Mouse (Mus musculus): Measurements from ENCODE around the gene Foxred2.

Gene Foxred2

DNA sequence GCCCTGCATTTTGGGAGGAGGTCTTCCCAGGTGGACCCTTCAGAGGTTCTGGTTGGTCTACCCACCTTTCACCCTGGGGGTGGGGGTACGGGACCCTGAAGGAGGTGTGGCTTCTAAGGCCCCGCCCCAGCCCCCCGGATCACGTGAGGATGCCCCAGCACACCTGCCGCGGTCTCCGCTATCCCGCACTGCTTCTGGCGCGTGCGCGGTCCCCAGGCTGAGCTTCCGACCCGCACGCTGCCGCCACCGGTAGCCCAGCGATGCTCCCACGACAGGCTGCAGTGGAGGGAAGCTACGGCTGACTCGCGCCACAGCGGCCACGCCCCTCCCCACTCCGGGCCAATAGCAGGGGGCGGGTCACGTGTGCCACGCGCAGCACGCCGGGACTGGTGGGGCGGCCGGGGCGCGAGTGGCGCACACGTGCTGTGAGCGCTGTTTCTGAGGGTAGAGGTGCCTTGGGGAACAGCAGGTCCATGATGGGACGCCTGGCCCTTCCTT lies at the start of gene Foxred2:
TSS of gene Foxred2 (minus strand) at position 319 of the 498 bp plus-strand sequence.
- peak; percentile 81 for DNase-seq (ENCODE audit: low spot score)

DNA sequence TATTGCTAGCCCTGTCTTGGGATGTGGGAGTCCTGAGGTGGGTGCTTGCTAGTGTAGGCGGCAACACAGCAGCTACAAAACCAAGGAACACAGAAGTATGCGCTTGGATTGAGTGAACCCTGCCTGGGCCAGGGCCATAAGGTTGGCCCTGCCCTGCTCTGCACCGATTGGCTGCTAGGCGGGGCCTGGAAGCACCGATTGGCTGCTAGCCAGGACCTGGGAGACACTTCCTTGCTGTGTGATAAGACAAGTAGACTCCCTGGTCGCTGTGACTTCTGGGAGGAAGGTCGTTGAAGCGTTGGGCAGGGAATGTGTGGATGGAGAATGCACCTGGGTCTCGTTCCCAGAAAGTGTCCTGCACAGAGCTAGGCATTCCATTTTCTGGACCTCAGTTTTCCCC lies 47.4 kb upstream of the Foxred2 start:
- peak; percentile 14 for DNase-seq (ENCODE audit: low spot score)

DNA sequence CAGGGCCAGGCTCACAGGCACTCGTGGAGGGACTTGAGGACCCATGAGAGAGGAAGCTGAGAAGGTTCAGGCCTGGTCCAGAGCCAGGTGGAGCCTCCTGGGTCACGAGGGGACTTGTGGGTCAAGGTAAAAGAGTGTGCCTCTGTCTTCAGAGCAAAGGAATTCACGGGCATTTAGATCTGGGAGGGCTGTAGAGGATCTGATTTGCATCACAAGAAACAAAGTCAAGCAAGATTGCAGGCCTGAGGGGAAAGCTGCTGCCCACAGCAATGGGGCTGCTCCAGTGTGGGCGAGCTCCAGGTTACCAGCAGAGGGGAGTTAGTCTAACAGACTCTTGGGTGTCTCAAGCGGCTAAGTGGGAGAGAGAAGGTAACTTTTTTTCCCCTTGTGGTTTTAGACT lies 44.9 kb upstream of the Foxred2 start:
- no peak for DNase-seq (ENCODE audit: low spot score)

DNA sequence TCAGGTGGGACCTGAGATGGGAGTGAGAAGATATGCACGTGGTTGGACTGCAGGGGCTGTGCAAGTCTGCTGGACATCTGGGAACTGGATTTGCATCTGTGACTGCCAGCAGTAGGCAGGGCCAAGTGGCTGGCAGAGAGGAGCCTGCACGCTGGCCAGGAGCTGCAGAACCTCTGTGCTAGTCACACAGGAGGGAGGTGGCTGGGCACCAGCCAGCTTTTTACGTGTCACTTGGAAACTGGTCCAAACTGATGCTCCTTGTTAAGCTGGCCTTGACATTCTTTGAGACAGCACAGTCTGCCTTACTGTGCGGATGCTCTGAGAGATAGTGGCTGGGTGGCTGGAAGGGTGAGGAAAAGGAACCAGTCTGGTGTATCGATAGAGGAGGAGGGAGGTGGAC lies 32.0 kb upstream of the Foxred2 start:
- DNase-seq (ENCODE audit: low spot score) = peak; percentile 21

DNA sequence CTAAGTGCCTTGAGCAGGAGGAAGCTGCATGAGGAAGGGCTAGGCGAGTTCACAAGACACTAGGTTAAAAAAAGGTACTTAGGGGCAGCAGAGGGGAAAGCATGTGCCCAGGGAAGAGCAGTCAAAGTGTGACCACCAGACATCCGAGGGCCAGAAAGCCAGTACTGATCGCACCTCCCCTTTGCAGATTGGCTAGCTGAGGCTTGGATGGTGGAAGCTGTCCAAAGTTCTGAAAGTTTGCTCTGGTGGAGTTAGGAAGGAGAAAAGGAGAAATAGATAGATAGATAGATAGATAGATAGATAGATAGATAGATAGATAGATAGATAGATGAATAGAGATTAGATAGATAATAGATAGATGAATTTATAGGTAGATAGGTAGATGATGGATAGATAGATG lies 26.9 kb upstream of the Foxred2 start:
- DNase-seq (ENCODE audit: low spot score) = no peak

DNA sequence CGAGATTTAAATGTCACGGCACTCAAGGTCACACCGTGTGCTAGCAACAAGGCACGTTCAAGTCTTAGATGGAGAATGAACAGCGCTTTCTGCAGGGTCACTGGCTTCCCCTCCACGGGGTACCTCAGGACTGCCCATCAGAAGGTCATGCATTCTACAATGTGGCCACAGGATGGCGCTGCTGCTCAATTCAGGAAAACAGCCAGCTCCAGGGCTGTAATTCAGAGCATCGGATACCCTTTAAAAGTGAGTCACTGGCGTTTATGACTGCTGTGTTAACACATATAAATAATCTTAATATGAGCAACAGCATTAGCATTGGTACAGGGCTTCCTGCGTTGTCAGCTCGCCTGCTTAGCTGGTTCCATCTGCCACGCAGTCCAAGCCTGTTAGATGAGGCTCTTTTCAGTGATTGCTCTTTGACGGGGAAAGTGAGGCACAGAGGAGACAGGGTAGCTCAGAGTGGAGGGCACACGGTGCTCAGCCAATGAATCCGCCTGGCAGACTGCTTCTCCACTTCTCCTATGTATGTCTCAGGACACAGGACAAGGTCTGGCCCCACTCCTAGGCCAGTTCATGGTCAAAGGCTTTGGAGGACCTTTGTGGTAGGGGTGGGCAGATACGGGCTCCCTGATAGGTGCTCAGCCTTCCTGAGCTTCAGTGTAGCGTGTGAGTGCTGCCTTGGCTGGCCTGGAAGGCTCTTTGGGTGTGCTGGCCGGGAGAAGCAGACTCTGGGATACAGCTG lies 25.8 kb upstream of the Foxred2 start:
- DNase-seq (ENCODE audit: low spot score) = peak; percentile 49

DNA sequence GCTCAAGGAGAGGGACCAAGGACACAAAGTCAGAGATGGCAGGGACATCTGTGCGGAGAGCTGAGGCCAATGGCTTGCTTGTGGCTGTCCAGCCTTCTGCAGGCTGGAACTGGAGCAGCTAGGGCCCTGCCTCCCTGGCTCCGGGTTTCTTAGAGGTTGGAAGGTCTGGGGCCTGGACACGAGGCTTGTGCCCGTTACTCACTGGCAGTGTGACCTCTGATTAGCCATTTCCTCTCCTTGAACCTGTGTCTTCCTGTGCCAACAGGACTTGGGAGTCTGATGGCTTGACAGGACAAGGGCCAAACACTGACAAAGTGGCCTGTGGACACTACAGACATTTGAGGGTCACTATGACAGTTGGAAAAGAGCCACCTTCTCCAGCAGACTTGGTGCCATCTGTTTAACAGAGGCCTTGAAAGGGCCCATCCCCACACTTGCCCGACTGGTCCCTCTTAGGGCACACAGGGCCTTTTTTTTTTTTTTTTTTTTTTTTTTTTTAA lies 24.7 kb upstream of the Foxred2 start:
- no peak for DNase-seq (ENCODE audit: low spot score)

DNA sequence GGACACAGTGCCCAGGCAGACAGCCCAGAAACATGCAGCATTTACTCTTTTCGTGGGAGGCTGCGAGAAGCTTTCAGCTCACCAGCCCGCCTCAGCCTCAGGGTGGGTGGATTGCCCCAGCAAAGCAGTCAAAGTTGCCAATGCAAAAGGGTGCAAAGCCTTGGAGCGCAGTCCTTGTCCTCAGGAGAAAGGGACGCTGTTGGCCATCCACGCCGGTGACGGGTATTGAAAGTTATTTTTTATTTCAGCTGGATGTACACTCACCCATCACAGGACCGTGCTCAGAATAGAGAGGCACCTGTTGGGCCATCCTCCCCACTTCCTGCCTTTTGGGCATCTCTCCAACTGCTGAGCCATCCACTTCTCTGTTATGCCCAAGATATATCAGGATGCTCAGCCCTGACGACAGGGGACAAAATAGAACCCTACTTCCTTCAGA lies 22.9 kb upstream of the Foxred2 start:
- DNase-seq (ENCODE audit: low spot score) = no peak

DNA sequence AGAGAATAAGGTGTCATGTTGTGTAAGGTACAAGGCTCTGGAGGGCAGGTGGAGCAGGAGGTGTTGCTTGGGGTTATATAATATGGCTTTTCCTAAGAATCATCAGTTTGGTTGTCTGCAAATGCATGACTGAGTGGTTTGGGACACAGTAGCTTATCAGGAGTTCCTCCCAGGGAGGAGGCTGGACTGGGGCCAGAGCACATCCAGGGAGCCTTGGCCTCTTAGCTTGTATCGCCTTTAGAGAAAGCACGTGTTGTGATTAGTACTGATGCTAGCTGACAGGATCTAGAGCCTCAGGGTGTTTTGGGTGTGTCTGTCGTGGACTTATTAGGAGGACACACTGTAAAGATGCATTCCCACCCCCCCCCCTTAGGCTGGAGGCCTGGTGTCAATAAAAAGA lies 21.1 kb upstream of the Foxred2 start:
- DNase-seq (ENCODE audit: low spot score) = peak; percentile 23

DNA sequence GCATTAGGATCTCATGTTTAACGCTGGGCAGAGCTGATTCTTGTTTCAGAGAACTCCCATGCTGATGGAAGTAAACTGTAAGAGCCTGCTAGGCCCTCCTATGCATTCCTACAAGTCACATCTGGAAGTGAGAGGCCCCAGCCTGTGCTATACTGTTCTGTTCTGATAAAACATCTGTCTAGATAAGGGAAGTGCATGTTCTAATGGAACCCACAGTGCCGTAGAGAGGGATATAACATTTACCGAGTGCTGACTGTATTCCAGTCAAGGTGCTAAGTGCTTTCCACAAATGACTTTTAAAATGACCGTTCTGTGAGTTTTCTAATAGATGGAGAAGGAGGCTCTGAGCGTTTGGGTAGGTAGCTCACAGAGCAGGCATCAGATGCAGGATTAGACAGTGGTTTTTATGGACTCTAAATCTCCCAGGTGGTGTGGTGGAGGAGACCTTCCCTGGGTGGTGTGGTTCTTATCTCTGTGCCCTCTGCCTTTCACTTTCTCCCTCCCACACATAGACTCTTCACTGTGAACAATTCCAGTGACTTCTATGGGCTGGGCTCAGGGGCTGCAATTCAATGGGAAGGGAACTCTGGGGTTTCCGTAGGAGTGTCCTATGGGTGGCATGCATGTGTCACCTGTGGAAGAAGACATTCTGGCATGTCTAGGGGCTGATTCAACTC lies 17.8 kb upstream of the Foxred2 start:
- DNase-seq (ENCODE audit: low spot score) = no peak

DNA sequence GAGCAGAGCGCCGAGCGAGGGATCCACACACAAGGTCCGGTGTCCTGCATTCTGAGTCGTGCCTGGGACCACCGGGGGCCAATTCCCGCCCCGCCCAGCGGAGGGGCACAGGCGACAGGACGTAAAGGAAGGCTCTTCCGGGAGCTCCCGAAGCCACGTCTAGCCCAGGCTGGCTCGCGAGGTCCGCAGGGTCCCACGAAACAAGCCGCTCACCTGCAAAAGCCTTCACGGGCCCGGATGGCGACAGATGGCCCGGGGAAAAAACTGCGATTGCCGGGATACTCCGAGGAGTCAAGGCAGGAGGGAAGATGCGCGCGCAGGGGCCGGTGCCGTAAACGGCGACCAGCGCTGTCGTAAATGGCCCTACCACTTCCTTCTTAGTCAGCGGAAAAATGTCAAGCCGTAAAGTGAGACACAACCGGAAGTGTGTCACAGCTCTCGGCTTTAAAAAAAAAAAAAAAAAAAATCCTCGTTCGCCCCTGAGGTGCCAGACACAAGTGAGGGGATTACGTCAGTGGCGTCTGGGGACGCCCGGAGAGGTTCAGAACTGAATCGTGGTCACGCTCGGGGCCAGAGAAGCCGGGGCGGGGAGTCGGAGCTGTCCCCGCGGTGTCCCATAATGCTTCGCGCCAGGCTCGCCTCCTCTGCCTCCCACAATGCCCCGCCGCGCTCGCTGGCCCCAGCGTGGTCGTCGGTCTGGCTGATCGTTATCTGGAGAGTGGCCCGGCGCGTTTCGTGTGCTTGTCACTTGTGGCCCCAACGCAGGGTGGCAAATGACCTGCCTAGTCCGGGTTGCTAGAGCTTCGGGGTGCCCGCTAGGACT lies 14.2 kb upstream of the Foxred2 start, which contains the start of gene Eif3d:
TSS of gene Eif3d (minus strand) at position 344 of the 823 bp plus-strand sequence.
- DNase-seq (ENCODE audit: low spot score) = peak; percentile 95

DNA sequence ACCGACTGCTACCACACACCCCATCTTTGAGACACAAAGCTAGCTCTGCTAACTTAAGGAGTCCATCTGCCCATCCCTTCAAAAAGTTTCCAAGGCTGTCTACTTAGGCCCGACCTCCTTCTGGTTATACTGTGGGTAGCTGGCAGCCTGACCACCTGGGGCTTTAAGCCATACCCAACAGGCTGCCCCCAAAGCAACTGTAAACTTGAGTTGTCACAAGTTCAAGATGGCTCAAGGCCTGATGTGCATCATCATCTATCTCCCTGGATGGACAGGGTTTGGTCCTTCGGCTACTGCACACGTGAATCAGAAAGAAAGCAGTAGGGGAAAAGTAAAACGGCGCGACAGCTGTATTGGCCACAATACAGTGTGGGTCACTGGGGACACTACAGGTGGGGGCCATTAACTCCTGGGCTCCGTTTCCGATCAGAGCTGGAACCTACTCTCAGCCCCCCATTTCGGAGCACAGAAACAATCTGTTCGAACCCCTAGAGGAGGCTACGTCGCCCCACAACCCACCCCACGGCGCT lies 13.5 kb upstream of the Foxred2 start:
- DNase-seq (ENCODE audit: low spot score) = no peak

DNA sequence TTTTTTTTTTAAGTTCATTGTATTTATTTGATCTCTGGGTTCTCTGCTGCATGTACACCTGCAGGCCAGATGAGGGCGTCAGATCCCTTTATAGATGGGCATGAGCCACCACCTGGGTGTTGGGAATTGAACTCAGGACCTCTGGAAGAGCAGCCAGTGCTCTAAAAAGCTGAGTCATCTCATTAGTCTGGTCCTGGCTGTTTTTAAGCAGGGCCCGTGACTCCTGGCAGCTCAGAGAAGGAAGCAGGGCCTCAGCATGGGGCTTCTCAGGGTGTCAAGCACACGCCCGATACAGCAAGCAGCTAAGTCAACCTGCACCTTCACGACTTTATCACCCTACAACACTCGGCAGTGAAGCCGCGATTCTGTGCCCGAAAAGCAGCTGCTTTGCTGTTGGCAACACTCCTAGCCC lies 8.6 kb upstream of the Foxred2 start:
- no peak for DNase-seq (ENCODE audit: low spot score)

DNA sequence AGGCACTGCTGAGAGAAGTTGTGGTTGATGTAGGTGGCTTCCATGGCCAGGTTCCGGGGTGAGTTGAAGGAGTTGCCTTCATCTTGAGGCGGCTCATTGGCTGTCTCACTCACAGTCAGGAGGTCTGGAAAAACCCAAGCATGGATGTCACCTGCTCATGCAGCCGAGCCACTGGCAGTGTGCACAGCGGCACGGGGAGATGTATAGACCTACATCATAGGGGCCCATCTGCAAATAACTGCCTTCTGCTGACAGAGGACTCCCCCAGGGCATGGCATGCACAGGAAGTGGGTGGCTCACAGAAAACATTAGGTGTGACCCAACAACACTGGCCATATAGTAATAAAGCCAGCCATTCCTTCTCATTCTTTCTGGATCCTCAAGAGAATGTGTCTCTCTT lies 5.9 kb upstream of the Foxred2 start:
- no peak for DNase-seq (ENCODE audit: low spot score)

DNA sequence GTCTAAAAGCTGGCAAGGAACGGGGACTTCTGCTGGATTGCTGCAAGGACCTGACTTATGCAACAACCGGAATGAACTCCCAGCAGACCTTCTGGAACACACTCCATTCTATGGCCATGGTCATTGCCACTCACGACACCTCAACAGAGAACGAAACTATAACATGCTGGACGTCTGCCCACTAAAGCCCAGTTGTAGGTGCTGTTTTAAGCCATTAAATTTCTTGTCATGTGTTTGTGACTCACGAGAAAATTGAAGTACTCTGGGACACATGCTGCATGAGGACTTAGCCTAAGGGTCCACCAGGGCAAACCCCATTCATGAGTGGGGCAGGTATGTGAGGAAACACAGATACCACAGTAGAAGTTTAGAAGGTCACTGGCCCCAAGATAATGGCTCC lies 4.2 kb upstream of the Foxred2 start:
- DNase-seq (ENCODE audit: low spot score) = no peak

DNA sequence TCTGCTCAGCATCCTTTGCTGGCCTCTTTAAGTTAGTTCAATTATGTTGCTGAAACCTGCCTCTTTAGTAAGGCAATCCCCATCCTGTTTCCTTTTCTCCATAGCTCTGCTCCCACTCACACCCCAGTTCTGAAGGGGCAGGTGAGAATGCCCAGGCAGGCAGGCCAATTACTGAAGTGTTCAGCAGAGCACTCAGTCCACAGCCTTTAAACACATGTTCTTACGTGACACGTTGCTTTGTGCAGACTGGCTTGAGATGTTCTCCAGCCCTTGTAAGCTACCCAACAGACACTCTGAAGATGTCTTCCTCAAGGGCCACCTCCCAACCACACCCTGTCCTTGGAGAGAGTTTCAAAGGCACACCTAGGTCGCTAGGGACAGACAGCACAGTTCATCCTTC lies 1.5 kb upstream of the Foxred2 start:
- DNase-seq (ENCODE audit: low spot score) = no peak

DNA sequence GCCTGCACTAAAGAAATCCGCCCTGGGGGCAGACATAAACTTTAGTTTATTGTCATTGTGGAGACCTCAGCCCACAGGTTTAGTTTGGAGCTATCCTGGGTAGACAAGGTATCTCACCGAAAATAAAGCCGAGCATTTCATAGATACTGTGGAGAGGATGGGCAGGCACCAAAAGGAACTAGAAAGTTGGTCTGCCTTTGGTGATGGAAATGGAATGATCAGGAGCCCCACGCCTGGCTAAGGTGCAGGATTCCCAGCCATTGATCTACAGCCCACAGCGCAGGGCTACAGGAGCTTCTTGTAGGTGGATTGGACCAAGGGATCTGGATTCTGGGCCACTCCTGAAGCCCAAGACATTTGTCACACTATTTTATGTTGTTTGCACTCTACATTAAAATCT lies 1.1 kb upstream of the Foxred2 start:
- no peak for DNase-seq (ENCODE audit: low spot score)

DNA sequence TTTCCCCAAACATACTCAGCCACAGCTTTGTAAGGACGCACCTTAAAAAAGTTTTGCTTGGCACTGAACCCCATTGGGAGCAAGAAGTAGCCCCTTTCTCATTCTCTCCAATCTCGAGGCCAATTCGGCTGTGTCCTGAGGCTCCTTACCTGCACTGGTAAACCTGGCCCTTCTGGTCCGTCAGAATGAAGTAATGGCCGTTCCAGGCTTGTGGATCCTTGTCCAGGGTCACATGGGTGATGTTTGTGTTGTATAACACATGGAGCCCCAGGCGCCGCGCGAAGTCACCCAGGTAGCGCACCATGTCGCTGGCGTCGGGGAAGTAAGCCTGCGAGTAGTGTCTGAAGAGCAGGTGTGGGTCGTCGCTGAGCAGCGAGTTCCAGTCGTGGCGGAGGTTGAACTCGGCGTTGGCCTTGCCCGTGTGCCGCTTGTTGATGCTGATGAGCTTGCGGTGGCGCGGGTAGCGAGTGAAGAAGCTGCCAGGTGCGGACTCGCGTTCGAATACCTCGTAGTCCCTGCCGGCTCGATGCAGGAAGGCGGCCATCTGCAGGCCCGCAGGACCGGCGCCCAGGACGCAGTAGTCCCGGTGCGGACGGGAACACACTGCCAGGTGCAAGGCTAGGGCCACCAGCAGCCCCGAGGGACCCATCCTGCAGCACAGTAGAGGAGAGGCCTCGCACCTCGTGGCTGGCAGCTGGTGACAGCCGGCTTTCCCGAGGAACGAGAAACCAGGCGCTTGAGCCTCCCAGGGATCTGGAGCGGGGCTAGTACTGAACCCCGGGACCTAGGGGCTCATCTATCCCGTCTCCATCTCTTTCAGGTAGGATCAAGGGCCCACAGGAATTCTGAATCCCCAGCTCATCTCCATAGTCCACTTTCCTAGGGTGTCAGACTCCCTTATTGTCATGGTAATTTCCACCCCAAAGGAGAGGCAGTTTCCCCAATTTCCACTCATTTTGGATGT lies 800 bp downstream of the Foxred2 start:
- no peak for DNase-seq (ENCODE audit: low spot score)

DNA sequence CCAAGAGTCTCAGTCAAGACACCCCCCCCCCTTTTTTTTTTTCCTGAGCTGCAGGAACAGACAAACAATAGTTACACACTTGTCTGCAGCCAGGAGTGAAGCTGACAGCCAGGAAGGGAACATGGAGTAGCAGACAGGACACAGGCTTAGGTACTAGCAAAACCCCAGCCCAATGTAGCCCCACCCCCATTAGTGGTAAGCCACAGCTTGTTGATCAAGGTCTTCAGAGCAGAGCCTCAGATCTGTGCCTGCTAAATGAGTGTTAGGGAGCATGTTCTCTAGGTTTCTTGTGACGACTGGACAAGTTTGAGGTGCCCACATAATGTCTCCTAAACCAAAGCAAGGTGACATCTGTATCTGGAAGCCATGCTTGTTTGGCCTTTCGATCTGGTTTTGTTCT lies 2.2 kb downstream of the Foxred2 start:
- DNase-seq (ENCODE audit: low spot score) = no peak

DNA sequence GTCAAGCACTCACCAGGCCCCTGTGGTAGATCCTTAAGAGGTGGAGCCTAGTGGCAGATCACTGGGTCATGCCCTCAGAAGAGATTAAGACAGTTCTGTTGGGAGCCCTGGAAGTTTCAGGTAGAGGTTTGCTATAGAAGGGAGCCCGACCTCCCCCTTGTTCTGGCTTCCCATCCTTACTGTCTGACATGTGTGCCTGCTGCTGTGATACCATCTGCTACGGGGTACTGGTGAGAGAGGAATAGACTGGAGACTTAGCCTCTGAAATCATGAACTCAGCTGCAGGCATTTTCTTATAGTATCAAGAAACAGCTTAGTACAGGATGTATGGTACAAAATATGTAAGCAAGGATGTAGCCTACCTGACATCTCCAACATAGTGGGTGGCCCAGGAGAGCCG lies 3.6 kb downstream of the Foxred2 start:
- DNase-seq (ENCODE audit: low spot score) = no peak

DNA sequence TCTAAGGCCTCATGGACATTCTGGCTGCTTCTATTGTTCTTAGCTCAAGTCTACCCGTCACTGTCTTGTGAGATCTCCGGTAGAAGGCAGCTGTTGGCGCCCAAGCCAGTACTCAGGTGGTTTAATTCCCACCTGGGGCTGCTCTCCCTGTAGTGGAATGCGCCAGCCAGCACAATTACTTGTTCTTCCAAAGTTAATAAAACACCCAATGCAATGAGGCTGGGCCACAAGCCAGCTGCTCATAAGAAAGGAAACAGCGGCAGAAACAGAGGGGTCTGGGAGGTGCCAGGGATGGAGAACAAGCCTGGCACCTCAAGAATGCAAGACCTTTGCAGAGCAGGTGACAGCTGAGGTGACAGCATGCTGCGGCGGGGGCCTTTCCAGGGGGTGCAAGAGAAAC lies 7.5 kb downstream of the Foxred2 start:
- no peak for DNase-seq (ENCODE audit: low spot score)

Data from ovary, postnatal 36 days (tissue).